Mouse (Mus musculus): ENCODE measurements around the gene Dvl3. TPM values are rescaled to one million over a fixed set of nuclear protein-coding genes. Genes with fewer than 3 reads are reported as not detected.
"Not testable (repeated sequence)": the region's sequence is repeated elsewhere in the genome, so short reads cannot be mapped to it uniquely, and the experiment has no call there.

Dvl3 gene
- total RNA-seq (2021), result 10 to 100 TPM; 36.3 to 44.4 TPM
- long read RNA-seq, experiment 1, transcript Dvl3-201 (15 exons, 2,519 nt), result major isoform, 10 of 29 reads
- long read RNA-seq, experiment 1, transcript Dvl3-203 (16 exons, 3,983 nt), result minor isoform, 7 of 29 reads
- long read RNA-seq, experiment 1, partial matches to known transcripts, result 8 of 29 reads
- long read RNA-seq, experiment 1, other reads (novel, unspliced or antisense), result 4 of 29 reads
- long read RNA-seq, experiment 2, transcript Dvl3-201 (15 exons, 2,519 nt), result major isoform, 9 of 20 reads
- long read RNA-seq, experiment 2, transcript Dvl3-203 (16 exons, 3,983 nt), result minor isoform, 6 of 20 reads
- long read RNA-seq, experiment 2, partial matches to known transcripts, result 2 of 20 reads
- long read RNA-seq, experiment 2, other reads (novel, unspliced or antisense), result 3 of 20 reads

DNA sequence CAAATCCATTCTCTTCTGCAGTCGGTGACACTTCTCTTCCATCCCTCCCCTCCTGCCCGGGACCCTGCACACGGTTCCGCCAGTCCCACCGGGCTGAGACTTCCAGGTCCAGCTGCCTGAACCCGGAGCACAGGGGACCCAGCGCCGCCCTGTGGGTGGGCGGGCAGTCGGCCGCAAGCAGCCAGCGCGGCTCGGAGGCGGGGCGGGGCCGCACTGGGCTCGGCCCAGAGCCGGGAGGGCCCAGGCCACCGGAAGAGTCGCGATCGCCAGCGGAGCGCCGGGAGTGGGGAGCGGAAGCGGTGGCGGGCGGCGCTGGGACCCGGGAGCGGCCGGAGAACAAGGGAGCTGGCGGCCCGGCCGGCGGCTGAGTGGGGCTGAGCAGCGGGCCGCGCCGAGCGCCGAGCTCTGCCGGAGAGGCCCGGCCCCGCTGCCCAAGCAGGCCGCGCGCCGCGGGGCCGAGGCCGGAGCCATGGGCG is at the start of gene Dvl3:
Gene Dvl3, plus strand, starts transcription at position 257 of the 476 bp plus-strand sequence.
- peak; percentile 92 for DNase-seq

DNA sequence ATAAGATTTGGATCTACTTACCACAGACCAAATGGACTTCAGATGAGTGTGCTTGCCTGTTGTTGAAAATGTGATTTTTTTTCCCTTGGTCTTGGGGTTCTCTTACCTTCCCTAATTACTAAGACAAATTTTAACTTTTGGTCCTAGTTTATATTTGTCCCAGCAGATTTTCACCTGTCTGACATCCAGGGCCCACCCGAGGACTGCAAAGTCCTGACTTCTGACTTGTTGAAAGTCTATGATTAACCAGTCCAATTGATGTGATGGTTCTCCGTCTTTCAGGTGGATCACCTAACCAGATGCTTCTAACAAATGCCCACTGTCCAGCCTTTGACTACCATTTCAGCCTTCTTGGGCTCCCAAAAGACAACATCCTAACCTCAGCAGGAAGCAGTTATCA is 45.8 kb upstream of the Dvl3 start:
- DNase-seq, result no peak

DNA sequence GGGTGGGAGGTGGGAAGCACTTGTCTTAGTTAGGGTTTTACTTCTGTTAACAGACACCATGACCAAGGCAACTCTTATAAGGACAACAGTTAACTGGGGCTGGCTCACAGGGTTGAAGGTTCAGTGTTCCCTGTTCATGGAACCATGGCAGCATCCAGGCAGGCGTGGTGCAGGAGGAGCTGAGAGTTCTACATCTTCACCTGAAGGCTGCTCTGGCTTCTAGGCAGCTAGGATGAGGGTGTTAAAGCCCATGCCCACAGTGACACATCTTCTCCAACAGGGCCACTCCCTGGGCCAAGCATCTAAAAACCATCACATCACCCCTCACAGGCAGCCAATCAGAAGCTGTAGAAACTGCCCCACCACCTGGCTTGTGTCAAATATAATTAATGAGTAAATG is 45.1 kb upstream of the Dvl3 start:
- DNase-seq, result no peak

GRCm38 (mm10) chr16:20473748-20474147 is 43.0 kb upstream of the Dvl3 start:
- no peak for DNase-seq

GRCm38 (mm10) chr16:20474211-20474610 is 42.6 kb upstream of the Dvl3 start:
- no peak for DNase-seq

- no peak for DNase-seq
Observed at GRCm38 (mm10) chr16:20474786-20475185, 42.0 kb upstream of the Dvl3 start.

- no peak for DNase-seq
Observed at GRCm38 (mm10) chr16:20475335-20475734, 41.4 kb upstream of the Dvl3 start.

DNA sequence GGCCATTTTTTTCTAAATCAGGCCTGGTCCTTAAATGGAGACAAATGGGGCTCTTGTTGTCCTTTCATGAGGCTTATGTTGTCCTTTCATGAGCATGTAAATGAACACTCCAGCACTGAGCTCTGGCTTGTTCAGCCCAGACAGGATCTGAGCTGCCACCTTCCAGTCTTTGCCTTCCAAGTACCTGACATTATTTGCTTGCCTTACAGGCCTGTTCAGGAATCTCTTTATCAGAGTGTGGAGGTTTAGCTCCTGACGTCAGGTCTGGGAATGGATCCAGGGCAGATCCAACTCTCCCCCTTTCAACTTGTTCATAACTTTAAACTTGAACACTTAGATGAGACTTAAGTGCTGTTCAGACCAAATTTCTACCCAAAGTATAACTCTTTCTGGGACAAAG is 39.9 kb upstream of the Dvl3 start:
- no peak for DNase-seq

DNA sequence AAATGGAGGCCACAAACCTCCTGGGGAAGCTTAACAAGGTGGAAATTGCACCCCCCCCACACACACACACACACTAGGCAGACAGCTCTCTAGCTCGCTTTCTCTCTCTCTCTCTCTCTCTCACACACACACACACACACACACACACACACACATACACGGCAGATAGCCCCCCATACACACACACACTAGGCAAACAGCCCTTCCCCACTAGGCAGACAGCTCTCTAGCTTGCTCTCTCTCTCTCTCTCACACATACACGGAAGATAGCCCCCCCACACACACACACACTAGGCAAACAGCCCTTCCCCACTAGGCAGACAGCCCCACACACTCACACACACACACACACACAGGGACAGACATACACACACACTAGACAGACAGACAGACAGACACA is 39.5 kb upstream of the Dvl3 start:
- no peak for DNase-seq

GRCm38 (mm10) chr16:20478504-20478903 is 38.3 kb upstream of the Dvl3 start:
- no peak for DNase-seq

DNA sequence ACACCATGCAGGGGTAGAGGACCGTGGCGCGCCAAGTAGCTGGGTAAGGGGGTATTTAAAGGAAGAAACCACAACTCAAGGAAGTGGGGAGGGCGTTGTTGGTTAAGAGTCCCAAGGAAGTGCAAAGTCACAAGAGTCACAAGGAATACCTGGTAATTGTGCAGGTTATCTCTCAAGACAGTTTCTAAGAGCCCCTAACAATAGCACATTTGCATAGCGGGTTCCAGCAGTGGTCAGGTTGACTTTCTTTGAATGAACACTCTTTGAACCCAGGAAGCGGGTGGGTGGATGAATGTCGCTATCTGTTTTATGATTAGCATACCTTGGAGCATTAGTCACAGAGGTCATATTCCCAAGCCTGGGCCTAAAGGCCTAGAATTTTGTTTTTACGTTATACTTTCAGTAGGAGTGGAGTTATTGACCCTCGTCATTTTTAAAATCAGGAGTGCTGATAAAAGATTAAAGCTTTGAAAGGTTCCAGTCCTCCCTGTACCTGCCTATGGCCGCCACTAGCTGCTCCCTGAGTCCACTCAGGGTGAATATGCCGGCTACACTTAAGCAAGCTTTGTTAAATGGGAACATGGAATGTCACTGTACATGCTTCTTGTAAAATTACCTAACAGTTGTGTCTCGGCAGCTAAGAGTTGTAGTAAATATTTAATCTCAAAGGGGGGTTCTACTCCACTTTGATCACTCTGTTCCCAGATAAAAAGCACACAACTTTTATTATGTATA is 37.6 kb upstream of the Dvl3 start:
- not testable (repeated sequence) for DNase-seq

DNA sequence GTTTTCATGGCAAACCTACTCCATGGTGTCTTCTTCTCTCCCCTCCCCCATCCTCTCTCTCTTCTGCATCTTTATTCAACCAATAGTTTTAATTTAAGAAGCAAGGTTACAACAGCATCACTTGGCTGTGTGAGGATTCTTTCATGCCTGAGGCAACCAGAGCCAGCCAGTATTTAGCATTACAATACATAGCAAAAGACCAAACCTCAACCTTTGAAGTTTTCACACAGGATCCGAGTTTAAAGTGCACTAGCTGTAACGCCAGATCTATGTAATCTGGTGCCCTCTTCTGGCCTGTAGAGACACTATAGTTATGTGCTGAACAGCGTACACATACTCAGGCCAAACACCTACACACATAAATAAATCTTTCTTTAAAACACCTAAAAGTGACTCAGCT is 36.7 kb upstream of the Dvl3 start:
- DNase-seq, result no peak

DNA sequence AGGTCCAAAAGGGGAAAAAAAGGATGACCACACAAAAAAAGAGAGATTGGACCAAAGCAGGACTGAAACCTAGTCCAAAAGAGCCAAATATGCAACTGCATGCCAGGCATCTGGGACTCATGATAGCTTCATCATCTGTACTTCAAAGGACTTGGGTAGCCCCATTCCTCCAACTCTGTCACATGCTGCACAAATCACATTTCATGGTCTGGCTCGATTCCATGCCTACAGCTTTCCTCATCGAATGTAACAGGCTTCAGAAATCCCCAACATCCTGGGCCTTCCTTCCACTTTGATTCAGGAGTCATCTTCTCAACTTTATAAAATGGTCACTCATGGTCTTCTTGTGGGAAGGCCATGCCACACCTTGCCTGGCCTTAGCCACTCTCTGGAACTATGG is 35.0 kb upstream of the Dvl3 start:
- DNase-seq, result no peak

DNA sequence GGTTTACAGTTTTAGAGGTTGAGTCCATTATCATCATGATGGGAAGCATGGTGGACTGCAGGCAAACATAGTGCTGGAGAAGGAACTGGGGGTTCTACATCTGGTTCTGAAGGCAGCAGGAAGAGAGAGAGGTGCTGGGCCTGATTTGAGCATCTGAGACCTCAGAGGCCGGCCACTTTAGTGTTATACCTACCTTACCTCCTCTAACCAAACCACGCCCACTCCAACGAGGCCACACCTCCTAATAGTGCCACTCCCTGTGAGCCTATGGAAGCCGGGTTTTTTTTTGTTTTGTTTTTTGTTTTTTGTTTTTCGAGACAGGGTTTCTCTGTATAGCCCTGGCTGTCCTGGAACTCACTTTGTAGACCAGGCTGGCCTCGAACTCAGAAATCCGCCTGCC is 33.1 kb upstream of the Dvl3 start:
- DNase-seq, result not testable (repeated sequence)

DNA sequence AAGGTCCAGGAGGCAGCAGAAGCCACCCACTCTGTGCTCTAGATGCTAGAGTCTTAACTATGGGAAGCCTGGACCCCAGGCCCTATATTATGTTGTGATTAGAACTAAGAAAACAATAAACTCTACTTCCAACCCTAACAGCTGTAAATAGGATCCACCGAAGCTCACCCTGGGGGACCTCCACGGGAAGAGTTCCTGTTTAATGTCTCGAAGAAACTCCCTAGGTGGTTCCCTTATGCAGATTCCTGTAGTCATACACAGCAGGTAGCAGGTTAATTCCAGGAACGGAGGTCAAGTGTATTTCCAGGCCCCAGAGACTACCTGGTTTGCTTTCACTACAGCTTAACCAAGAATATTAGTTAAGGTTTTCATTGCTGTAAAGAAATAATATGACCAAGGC is 31.7 kb upstream of the Dvl3 start:
- no peak for DNase-seq

DNA sequence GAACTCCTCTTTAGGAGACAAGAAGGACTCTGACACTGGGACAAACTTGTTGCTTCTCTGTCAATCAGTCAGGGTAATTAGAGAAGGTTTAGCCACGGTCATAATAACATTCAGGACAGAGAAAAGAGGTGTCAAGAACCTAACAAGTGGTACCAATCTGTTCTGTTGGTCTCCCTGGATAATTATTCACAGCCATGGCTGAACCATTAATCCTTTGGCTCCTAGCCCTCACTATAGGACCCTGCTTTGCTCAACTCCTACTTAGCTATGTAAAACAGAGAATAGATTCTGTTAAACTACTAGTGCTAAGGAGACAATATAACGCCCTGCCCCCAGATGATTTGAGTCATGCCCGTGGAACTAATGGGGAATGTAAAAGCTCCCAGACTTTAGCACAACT is 30.7 kb upstream of the Dvl3 start:
- DNase-seq, result no peak

DNA sequence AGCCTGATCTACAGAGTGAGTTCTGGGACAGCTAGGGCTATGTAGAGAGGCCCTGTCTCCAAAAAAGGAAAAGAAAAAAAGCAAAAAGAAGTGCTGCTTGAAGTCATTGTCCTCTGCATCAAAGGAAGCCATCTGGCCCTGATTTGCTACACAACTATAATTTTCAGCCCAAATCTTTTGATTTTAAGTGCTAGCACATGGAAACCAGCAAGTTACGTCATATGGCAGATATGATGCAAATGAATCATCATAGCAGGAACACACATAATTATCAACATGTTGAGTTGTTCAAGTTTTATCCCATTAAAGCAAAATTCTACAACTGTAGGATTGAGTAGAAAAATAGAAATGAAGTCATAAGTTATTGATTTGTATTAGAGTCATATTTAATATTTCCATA is 28.6 kb upstream of the Dvl3 start:
- DNase-seq, result no peak

DNA sequence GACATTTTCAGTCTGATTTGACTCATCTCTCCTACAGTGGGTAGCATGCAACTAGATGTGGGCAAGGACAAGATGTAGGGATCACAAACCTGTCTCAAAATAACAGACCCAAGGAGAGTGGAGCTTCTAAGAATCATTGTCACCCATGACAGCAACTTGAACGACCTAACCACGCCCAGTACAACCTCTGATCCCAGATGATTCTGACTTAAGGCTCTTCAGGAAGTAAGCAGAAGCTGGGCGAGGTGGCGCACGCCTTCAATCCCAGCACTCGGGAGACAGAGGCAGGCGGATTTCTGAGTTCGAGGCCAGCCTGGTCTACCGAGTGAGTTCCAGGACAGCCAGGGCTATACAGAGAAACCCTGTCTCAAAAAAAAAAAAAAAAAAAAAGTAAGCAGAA is 28.0 kb upstream of the Dvl3 start:
- not testable (repeated sequence) for DNase-seq

DNA sequence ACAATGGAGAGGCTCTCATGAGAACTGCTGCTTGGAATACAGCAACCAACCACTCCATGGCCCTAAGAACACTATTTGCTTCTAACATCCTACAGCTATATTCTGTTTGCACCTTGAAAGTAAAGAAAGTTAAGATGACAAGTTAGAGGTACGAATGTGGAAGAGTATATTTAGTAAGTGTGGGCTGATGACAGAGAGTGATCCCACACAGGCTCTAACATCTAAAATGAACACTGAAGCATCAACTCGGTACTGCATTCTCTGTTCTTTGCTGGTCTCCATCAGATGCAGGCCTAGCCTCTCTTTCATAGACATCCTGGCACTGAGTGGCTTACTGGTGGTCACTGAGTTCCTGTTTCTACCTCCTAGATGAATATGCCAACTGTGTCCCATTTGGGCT is 27.5 kb upstream of the Dvl3 start:
- no peak for DNase-seq

DNA sequence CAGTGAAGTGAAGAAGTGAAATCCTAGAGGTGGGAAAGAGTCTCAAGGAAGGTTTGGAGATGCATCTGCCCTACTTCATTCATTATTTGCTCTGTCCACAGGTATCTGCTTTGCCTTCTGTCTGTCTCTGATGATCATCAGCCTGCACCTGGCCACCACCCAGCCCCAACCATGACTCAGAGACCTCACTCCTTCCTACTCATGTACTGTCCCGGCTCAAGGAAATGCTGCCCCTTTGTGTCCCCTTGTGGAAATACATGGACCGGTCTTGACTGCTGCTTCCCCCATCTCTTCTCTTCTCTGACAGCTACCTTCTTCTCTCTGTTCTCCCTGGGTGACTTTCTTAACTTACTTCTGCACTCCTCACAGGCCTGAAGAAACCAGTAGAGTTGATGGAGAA is 26.2 kb upstream of the Dvl3 start:
- peak; percentile 26 for DNase-seq

DNA sequence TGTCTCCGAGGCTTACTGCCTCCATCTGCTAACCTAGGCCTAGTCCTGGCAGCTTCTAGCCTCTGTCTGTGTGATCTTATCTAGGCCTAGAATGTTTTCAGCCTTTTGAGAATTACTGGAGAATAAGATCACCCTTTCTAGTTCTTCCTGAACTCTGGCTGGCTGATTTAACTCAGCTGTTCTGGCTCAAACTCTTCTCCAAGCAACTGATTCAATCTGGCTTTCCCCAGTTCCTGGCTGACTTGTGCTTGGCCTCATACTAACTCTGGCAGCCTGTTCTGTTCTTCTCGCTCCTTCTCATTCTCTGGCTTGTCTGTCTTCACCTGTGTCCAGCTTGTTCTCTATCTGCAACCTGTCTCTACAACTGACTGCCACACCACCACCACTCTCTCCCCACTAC is 25.5 kb upstream of the Dvl3 start:
- DNase-seq, result no peak

DNA sequence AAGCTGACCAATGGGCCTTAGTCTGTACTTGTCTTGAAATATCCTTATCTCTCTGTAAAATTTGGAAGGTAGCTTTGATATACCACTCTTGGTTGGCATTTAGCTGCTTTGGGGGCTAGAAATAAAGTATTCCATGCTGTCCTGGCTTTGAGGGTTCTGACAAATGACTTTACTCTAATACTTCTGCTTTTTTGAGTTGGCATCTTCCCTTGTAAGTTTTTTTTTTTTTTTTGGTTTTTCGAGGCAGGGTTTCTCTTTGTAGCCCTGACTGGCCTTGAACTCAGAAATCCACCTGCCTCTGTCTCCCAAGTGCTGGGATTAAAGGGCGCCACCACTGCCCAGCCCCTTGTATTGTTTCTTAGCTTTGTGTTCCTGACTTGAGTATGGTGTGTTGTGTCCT is 23.3 kb upstream of the Dvl3 start:
- no peak for DNase-seq

DNA sequence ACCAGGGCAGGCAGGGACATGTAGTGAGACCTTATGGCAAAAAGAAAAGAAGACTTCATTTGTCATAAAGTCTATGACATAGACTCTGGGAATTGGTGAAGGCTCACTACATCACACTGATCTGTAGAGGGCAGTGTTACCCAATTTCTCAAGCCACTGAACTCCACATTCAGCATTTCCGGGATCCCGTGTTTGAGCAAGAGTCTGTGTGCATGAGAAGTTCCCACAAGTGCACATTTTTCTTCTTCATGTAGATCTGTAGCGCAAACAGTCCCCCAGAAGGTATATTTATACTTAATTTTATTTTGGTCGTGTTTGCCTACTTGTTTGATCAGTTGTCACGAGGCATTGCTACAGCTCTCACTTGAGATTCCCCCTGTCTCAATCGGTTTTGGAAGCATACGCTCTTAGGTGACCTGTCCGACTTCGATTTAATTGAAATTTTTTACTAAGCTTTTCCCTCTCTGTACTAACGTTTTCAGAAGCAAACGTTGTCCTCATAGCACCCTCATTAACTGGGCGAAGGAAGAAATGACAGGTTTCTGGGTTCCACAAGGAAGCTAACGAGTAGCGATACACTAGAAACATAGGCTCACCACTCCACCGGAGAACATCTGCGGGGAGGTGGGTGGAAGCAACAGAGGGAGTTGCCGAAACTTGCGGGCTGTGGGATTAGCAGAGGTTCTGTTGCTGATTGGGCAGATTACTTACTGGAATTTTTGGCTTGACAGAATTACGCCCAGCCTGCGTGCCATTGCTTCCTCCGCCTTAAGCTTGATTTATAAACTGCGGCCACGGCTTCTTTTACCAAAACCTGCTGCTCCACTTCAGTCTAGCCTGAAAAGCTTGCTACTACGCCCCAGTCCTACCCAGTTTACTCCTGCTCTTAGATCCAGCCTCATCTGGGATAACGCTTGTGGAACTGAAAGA is 19.8 kb upstream of the Dvl3 start:
- DNase-seq, result no peak
